Mouse (Mus musculus) erythroblast, embryonic 14.5 days (primary cell): ENCODE results near the gene Ehd1.

ENCODE experiments used
- GATA1 ChIP-seq: IDR thresholded peaks from 2 replicates; pipeline ENCODE4 v1.6.1; 2012; ENCODE audit warnings: low read length, inconsistent platforms, mixed read lengths
- TAL1 ChIP-seq: IDR thresholded peaks from 3 replicates; pipeline ENCODE4 v1.6.1; 2012; ENCODE audit warnings: low read length, inconsistent platforms, mixed read lengths

- TF ChIP-seq TAL1 (no peak), GATA1 (no peak)
These were observed 34.2 kb upstream of the Ehd1 start for GRCm38 (mm10) chr19:6242281-6242680.
